Mouse (Mus musculus) gastrocnemius, adult 2 months (tissue): ENCODE data around the gene Olfr1094. TPM values are rescaled to one million over a fixed set of nuclear protein-coding genes. Genes with fewer than 3 reads are reported as not detected.

ENCODE experiments used
- DNase-seq: peaks from one replicate; pipeline ENCODE4 v3.0.0; 2022
- H3K27ac ChIP-seq: fragments of 200-600 bp; 2 replicates; pipeline ENCODE4 v1.8.1; 2022; ENCODE audit warnings: mild to moderate bottlenecking
- H3K4me3 ChIP-seq: fragments of 200-600 bp; 2 replicates; pipeline ENCODE4 v1.8.1; 2022; ENCODE audit warnings: mild to moderate bottlenecking, moderate library complexity
- CTCF ChIP-seq: fragments of 200-600 bp; IDR thresholded peaks from 2 replicates; pipeline ENCODE4 v1.8.1; 2022; ENCODE audit warnings: antibody characterized with exemption, mild to moderate bottlenecking, moderate library complexity
- intact Hi-C: fragments of 180-260 bp; cut with DNase I; formaldehyde crosslinking; loops from one replicate; pipeline ENCODE4 v1.15.1; 2025
- long read RNA-seq, 2 experiments: library from polyadenylated mRNA; stranded (forward); transcript quantifications; one replicate each; pipeline ENCODE4 v2.0.0; 2021
- total RNA-seq, 2 experiments: library from RNA; stranded (reverse); gene quantifications; 2 replicates each; pipeline ENCODE4 v1.2.3; 2021

The Olfr1094 gene
- total RNA-seq, result not detected
- long read RNA-seq, experiment 1, result 0 reads
- long read RNA-seq, experiment 2, result 0 reads

DNA sequence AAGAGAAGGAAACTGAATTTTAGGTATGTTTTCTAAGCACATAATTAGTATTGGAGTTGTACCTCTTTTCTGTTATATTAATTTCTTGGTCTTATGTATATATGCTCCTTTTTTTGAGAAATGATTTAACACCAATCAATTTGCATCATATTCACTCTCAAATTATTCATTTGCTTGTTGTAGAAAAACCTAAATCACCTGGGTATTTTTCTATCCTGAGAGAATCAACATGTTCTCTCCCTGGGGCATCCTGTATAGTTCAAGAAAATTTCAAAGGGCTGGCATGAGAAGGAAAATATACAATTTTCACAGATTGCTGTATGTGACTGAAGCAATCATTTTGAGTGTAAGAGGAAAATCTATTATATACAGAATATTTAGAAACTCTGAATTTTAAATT is at the start of gene Olfr1094:
Gene Olfr1094 (plus strand): TSS at position 301 of the 400 bp plus-strand sequence.
- Histone ChIP-seq H3K4me3 (no peak within 1 kb of the TSS), H3K27ac (no peak within 1 kb of the TSS)
- no peak for DNase-seq
- intact Hi-C loops, result no loop called here
- no peak for TF ChIP-seq CTCF

DNA sequence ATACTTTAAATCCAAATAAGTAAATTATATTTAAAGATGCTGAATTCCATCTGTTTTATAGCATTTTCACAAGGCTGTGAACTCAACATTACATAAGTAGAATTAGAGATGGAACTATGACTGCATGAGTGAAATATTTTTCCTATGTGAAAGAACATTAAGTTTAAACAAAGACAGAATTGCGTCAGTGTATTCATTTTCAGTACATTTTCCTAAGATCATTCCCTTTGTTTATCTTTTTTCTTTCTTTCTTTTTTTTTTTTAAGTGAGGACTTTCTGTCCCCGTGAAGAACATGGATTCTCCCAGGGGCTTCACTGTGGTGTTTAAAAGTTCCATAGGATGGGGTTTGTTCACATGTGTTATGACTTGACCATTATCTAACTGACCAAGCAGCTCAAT is 42.3 kb upstream of the Olfr1094 start, which contains the start of gene Olfr1093:
Gene Olfr1093 (plus strand): TSS at position 301 of the 400 bp plus-strand sequence.
- no peak within 1 kb of the TSS for H3K27ac ChIP-seq
- no peak for DNase-seq
- H3K4me3 ChIP-seq, result no peak within 1 kb of the TSS
- intact Hi-C loops, result no loop called here
- TF ChIP-seq CTCF, result no peak

DNA sequence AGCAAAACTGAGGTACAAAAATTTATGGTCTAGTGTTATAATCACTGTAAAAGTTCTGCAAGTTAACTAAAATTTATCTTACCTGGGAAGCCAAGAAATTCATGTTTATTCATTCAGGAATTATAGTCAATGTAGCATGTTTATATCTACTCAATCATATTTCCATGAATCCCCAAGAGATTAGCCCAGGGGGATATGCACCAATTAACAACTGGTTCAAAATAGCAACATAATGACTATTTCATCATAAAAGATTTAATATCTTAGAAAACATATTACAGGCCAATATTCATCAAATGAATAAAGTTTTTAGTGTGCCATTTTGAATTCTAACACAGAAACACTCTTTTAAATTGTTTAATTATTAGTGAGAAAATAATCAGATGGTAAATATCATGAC is 14.5 kb upstream of the Olfr1094 start, which contains the start of gene Olfr141:
Gene Olfr141 (minus strand): TSS at position 101 of the 400 bp plus-strand sequence.
- intact Hi-C loops, result no loop called here
- no peak for TF ChIP-seq CTCF
- no peak for DNase-seq
- no peak within 1 kb of the TSS for H3K27ac ChIP-seq
- H3K4me3 ChIP-seq, result no peak within 1 kb of the TSS

DNA sequence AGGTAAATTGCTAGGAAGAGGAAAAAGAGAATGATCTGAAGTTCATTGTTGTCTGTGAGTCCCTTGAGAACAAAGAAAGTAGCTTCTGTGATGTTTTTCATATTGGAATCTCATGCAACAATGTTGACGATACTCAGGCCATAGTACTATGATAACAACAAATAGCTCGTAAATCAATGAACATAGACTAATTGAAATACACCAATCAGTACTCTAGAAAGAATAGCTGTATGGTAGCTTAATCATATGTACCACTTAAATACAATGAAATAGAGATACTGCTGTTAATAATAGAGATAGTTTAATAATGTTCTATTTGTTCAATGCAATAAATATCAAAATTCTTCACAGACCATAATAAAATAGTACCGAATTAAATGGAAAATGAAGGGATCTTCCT is 27.1 kb downstream of the Olfr1094 start, which contains the start of gene Olfr1095:
Gene Olfr1095 (minus strand): TSS at position 101 of the 400 bp plus-strand sequence.
- Histone ChIP-seq H3K27ac (no peak within 1 kb of the TSS), H3K4me3 (no peak within 1 kb of the TSS)
- DNase-seq, result no peak
- intact Hi-C loops, result no loop called here
- TF ChIP-seq CTCF, result no peak

DNA sequence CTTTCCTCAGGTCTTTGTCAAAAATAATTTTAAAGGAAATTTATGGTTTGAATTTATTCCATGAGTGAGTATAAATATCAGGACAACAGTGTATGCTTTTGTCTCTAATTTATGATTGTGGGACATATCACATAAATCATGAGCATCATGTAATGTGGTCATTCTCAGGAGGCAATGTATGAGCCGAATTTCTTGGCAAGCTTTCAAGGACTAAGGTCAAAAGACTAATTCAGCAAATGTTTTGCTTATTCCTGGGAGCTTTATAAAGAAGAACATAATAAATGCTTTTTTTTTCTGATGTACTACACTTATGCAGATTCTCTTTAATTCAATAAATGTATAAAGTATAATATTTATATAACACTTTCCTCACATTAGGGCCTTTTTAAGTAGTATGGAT is 50.2 kb downstream of the Olfr1094 start, which contains the start of gene Gm13723:
Gene Gm13723 (minus strand): TSS at position 101 of the 400 bp plus-strand sequence.
- DNase-seq, result no peak
- H3K27ac ChIP-seq, result no peak within 1 kb of the TSS
- intact Hi-C loops, result no loop called here
- no peak for TF ChIP-seq CTCF
- no peak within 1 kb of the TSS for H3K4me3 ChIP-seq

Other genes starting within 250 kb of the Olfr1094 start
- gene Olfr1082, start 225.7 kb upstream of the Olfr1094 start, total RNA-seq, result not detected
- gene Olfr1084, start 184.9 kb upstream of the Olfr1094 start, total RNA-seq, result not detected
- not detected for gene Olfr1085, start 162.6 kb upstream of the Olfr1094 start, total RNA-seq
- gene Olfr1086, start 144.6 kb upstream of the Olfr1094 start, total RNA-seq, result not detected
- gene Olfr1087, start 126.3 kb upstream of the Olfr1094 start, total RNA-seq, result not detected
- gene Olfr1089, start 91.0 kb upstream of the Olfr1094 start, total RNA-seq, result not detected
- gene Olfr1090, start 65.7 kb upstream of the Olfr1094 start, total RNA-seq, result not detected
- not detected for gene Olfr1093, start 42.2 kb upstream of the Olfr1094 start, total RNA-seq
- not detected for gene Olfr141, start 14.6 kb upstream of the Olfr1094 start, total RNA-seq
- gene Olfr1095, start 27.0 kb downstream of the Olfr1094 start, total RNA-seq, result not detected
- not detected for gene Gm13723, start 50.1 kb downstream of the Olfr1094 start, total RNA-seq
- gene Olfr1097, start 67.6 kb downstream of the Olfr1094 start, total RNA-seq, result not detected
- gene Olfr1098, start 99.9 kb downstream of the Olfr1094 start, total RNA-seq, result not detected
- gene Olfr1099, start 136.0 kb downstream of the Olfr1094 start, total RNA-seq, result not detected
- gene Olfr1100, start 155.3 kb downstream of the Olfr1094 start, total RNA-seq, result not detected
- not detected for gene Olfr1101, start 166.6 kb downstream of the Olfr1094 start, total RNA-seq
- gene Olfr1102, start 173.7 kb downstream of the Olfr1094 start, total RNA-seq, result not detected
- gene Olfr1104, start 202.4 kb downstream of the Olfr1094 start, total RNA-seq, result not detected
- not detected for gene Olfr1105, start 211.9 kb downstream of the Olfr1094 start, total RNA-seq
- not detected for gene Olfr1106, start 227.6 kb downstream of the Olfr1094 start, total RNA-seq